14 mouse cellular contexts compared by ENCODE assay signal in the genomic region with DNA sequence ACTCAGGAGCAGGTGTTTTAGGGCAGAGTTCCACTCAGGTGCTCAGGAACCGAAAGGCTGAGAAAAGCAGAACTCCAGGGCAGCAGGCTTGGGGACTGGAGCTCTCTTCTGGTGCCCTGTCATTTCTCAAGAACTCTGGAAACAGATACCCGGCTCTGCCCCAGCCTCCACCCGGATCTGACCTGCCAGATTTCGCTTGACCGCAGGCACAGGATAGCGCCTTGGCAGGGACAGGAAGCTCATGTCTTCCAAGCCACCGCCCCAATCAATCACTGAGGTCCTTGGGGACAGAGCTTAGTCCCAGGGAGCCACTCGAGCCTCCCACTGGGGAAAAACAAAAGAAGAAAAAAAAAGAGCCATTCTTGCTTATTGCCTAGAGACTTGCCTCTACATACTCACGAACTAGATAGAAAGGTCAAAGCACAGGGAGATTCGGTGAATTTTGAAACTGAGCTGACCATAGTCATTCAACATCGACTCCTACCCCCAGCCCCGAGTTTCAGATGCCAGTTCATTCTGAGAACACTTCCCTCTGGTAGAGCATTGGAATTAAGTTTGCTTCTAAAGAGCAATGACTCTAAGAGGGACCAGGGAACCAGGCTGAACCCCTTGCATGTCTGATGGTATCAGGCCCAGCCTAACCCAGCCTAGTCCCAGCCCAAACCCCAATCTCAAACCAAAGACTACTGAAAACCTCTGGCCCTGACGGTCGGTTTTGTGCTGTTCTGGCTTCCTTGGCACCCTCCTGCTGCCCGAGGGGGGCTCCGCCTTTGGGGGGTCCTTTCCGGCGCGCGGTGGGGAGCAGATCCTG. TPM values are rescaled to one million over a fixed set of nuclear protein-coding genes. Genes with fewer than 3 reads are reported as not detected.
DNase-seq lines count a peak whose midpoint lies in the region; ATAC-seq lines count a peak whose summit lies in the region.
"Had no signal": no experiment of that assay in that cellular context is flagged by ENCODE, and none has a peak within 500 bp of the region (broad histone marks: within the 10 kb centered on the region; RNA-seq: fewer than 3 reads in every experiment).

No protein-coding gene starts in this region.

- peaks cover 16% of the 10 kb centered on the region for H3K4me1 ChIP-seq in heart, embryonic 12.5 days (replicated peaks)
- H3K4me1 ChIP-seq in forebrain, embryonic 16.5 days (replicated peaks; ENCODE audit: control insufficient read depth, insufficient read depth, low read length) = peaks cover 11% of the 10 kb centered on the region; the same call in 1 of the 2 replicates
- H3K4me1 ChIP-seq in stomach, embryonic 16.5 days (ENCODE audit: control insufficient read depth, insufficient read depth, low read length) = peaks cover 4% of the 10 kb centered on the region; the same call in 1 of the 2 replicates

- H3K27ac ChIP-seq in heart, embryonic 12.5 days (ENCODE audit: poor library complexity, severe bottlenecking) = no peak overlapping the region
- peak overlapping the region; percentile 82 for H3K27ac ChIP-seq in forebrain, embryonic 16.5 days (ENCODE audit: low read length)
- no peak overlapping the region; the same call in 1 of the 2 replicates for H3K27ac ChIP-seq in stomach, embryonic 16.5 days (ENCODE audit: low read length)
- H3K27ac ChIP-seq: heart, adult 2 months; hindbrain, embryonic 14.5 days; stomach, embryonic 15.5 days had no signal

- H3K4me3 ChIP-seq in heart, embryonic 12.5 days = no peak overlapping the region
- peak overlapping the region; percentile 55 for H3K4me3 ChIP-seq in forebrain, embryonic 16.5 days (replicated peaks; ENCODE audit: low read length)
- peak overlapping the region; percentile 3; the same call in 1 of the 2 replicates for H3K4me3 ChIP-seq in stomach, embryonic 16.5 days (replicated peaks; ENCODE audit: low read length)
- H3K4me3 ChIP-seq: erythroblast, embryonic 14.5 days; heart, adult 2 months; stomach, embryonic 15.5 days had no signal

- no peak overlapping the region for H3K9ac ChIP-seq in heart, embryonic 12.5 days
- H3K9ac ChIP-seq in forebrain, embryonic 16.5 days (replicated peaks; ENCODE audit: low read depth, low read length) = peak overlapping the region; percentile 36
- H3K9ac ChIP-seq in stomach, embryonic 16.5 days (ENCODE audit: low read length) = no peak overlapping the region
- H3K9ac ChIP-seq: hindbrain, embryonic 14.5 days; stomach, embryonic 15.5 days had no signal

- H3K4me2 ChIP-seq in heart, embryonic 12.5 days = no peak overlapping the region
- H3K4me2 ChIP-seq in forebrain, embryonic 16.5 days (ENCODE audit: low read length) = peak overlapping the region; percentile 71
- no peak overlapping the region; the same call in 1 of the 2 replicates for H3K4me2 ChIP-seq in stomach, embryonic 16.5 days (ENCODE audit: low read depth, low read length)
- H3K4me2 ChIP-seq: hindbrain, embryonic 14.5 days; stomach, embryonic 15.5 days had no signal

- H3K36me3 ChIP-seq in heart, embryonic 12.5 days = no peaks in the 10 kb centered on the region
- H3K36me3 ChIP-seq in forebrain, embryonic 16.5 days (ENCODE audit: control insufficient read depth, insufficient read depth) = no peaks in the 10 kb centered on the region
- H3K36me3 ChIP-seq in stomach, embryonic 16.5 days (ENCODE audit: control insufficient read depth, insufficient read depth, low read length) = no peaks in the 10 kb centered on the region
- H3K36me3 ChIP-seq: stomach, embryonic 15.5 days had no signal

- ATAC-seq in heart, embryonic 12.5 days (ENCODE audit: insufficient number of reproducible peaks, low FRiP score) = no peak
- ATAC-seq in forebrain, embryonic 16.5 days = no peak
- ATAC-seq in stomach, embryonic 16.5 days (ENCODE audit: insufficient read depth, low FRiP score) = no peak
- no peak for ATAC-seq in frontal cortex, adult (ENCODE audit: low TSS enrichment)

- no peaks in the 10 kb centered on the region for H3K9me3 ChIP-seq in heart, embryonic 12.5 days (replicated peaks)
- no peaks in the 10 kb centered on the region for H3K9me3 ChIP-seq in forebrain, embryonic 16.5 days (ENCODE audit: control insufficient read depth, low read length)
- H3K9me3 ChIP-seq in stomach, embryonic 16.5 days (replicated peaks; ENCODE audit: control insufficient read depth, low read length) = no peaks in the 10 kb centered on the region
- H3K9me3 ChIP-seq: stomach, embryonic 15.5 days had no signal

- DNase-seq in heart, adult 11 months = peak; percentile 80
- peak; percentile 39 for DNase-seq in testis, postnatal 10 days (ENCODE audit: low spot score)
- DNase-seq in testis, postnatal 14 days (ENCODE audit: low spot score) = no peak
- DNase-seq in adrenal gland, adult 18-20 months (ENCODE audit: low spot score in 2 of 2) = no peak
- DNase-seq: kidney, postnatal 25 days; lung, adult 2 months had no signal

- 1% methylated on average over 20 of the region's 20 CpGs for WGBS in heart, embryonic 12.5 days
- 2% methylated on average over 20 of the region's 20 CpGs for WGBS in forebrain, embryonic 16.5 days
- WGBS in stomach, embryonic 16.5 days = under 1% methylated on average over 20 of the region's 20 CpGs

- peaks cover 89% of the 10 kb centered on the region for H3K27me3 ChIP-seq in heart, embryonic 12.5 days (replicated peaks)
- peaks cover 27% of the 10 kb centered on the region for H3K27me3 ChIP-seq in forebrain, embryonic 16.5 days (replicated peaks; ENCODE audit: control insufficient read depth, insufficient read depth, low read length)
- H3K27me3 ChIP-seq in stomach, embryonic 16.5 days (ENCODE audit: control insufficient read depth, insufficient read depth, low read length) = peaks cover 94% of the 10 kb centered on the region

RNA-seq across cellular contexts. Expression of gene Dlx1, which starts 6.5 kb away (rescaled TPM):
- polyA plus RNA-seq in heart, embryonic 12.5 days (2016; fragmentation: Nextera tagmentation; extraction: Ambion mirVana) = 0.08 and 0.47 TPM in 2 replicates
- polyA plus RNA-seq in forebrain, embryonic 16.5 days (2015; fragmentation: Nextera tagmentation; extraction: Ambion mirVana) = 232 and 239 TPM in 2 replicates
- polyA plus RNA-seq in stomach, embryonic 16.5 days (2015; fragmentation: Nextera tagmentation; extraction: Ambion mirVana) = 7.3 and 11.6 TPM in 2 replicates
- total RNA-seq in adrenal gland, adult 18-20 months (2021) = under 1 TPM; 0.17 to 0.29 TPM

RNA-seq across cellular contexts. Expression of gene Dlx2, which starts 12.1 kb away (rescaled TPM):
- polyA plus RNA-seq in heart, embryonic 12.5 days (2016; fragmentation: Nextera tagmentation; extraction: Ambion mirVana) = 0.39 and 0.68 TPM in 2 replicates
- polyA plus RNA-seq in forebrain, embryonic 16.5 days (2015; fragmentation: Nextera tagmentation; extraction: Ambion mirVana) = 45.2 and 49.8 TPM in 2 replicates
- 2.2 and 2.4 TPM in 2 replicates for polyA plus RNA-seq in stomach, embryonic 16.5 days (2015; fragmentation: Nextera tagmentation; extraction: Ambion mirVana)
- under 1 TPM; 0.50 to 0.54 TPM for total RNA-seq in adrenal gland, adult 18-20 months (2021)
- total RNA-seq: heart, adult 2 months had no signal
- polyA plus RNA-seq: heart, adult 2 months had no signal

Comparison
In these comparisons a context has a peak if more than half of its experiments do, and no peak if none do; other contexts are left out.
1. DNase-seq: peak in heart, adult 11 months (single experiment) and testis, postnatal 10 days (single experiment); none in testis, postnatal 14 days (single experiment) and adrenal gland, adult 18-20 months (0 of 2).
2. RNA of gene Dlx1, which starts 6.5 kb away (polyA plus RNA-seq): 232 to 239 TPM in forebrain, embryonic 16.5 days; 7.3 to 11.6 TPM in stomach, embryonic 16.5 days and 0.08 to 0.47 TPM in heart, embryonic 12.5 days; every median in the first group is over 10 times any median in the second.
3. RNA of gene Dlx2, which starts 12.1 kb away (polyA plus RNA-seq): 45.2 to 49.8 TPM in forebrain, embryonic 16.5 days; 2.2 to 2.4 TPM in stomach, embryonic 16.5 days and 0.39 to 0.68 TPM in heart, embryonic 12.5 days; every median in the first group is over 10 times any median in the second.